Mouse (Mus musculus) left cerebral cortex, adult 8-10 months (tissue): ENCODE measurements at regions not wholly inside any gene's neighbourhood (a gene's known extent, or its start where the extent isn't known, plus 50 kb on each side); places are given as distances from the start of the nearest gene placed in this dataset.
"Not testable (repeated sequence)": the region's sequence is repeated elsewhere in the genome, so short reads cannot be mapped to it uniquely, and the experiment has no call there.

ENCODE experiments used
- DNase-seq, 2 experiments: peaks; one replicate each; pipeline ENCODE4 v3.0.0; 2022; ENCODE audit warnings: low spot score in 2 of 2

GRCm38 (mm10) chr1:123156851-123157250 is 888.5 kb downstream of the Dpp10 start:
- peak in 1 of 2 experiments; percentile 11 for DNase-seq

GRCm38 (mm10) chr1:123154558-123154957 is 890.8 kb downstream of the Dpp10 start:
- DNase-seq = peak in 1 of 2 experiments; percentile 37

GRCm38 (mm10) chr1:123133891-123134290 is 911.5 kb downstream of the Dpp10 start:
- not testable (repeated sequence) for DNase-seq
